Mouse (Mus musculus) cerebellum, adult 2 months (tissue): ENCODE results near the gene Kank1. TPM values are rescaled to one million over a fixed set of nuclear protein-coding genes. Genes with fewer than 3 reads are reported as not detected.
"Not testable (repeated sequence)": the region's sequence is repeated elsewhere in the genome, so short reads cannot be mapped to it uniquely, and the experiment has no call there.

Experiments
- DNase-seq, 2 experiments: peaks; one replicate each; pipeline ENCODE4 v3.0.0; 2021
- H3K27ac ChIP-seq: fragments of 200-500 bp; 2 replicates; pipeline ENCODE4 v1.5.1; 2012; ENCODE audit warnings: low read length, control low read depth, inconsistent platforms; ENCODE audit not compliant: insufficient read depth
- H3K27me3 ChIP-seq: fragments of 200-500 bp; 2 replicates; pipeline ENCODE4 v1.6.1; 2012; ENCODE audit warnings: inconsistent platforms, mild to moderate bottlenecking, low read length, moderate library complexity; ENCODE audit not compliant: control insufficient read depth, insufficient read depth
- H3K4me1 ChIP-seq: fragments of 200-500 bp; 2 replicates; pipeline ENCODE4 v1.6.1; 2011; ENCODE audit warnings: low read length; ENCODE audit not compliant: control insufficient read depth, insufficient read depth
- H3K4me3 ChIP-seq: fragments of 200-500 bp; replicated peaks from 2 replicates; pipeline ENCODE3; 2011; ENCODE audit warnings: mild to moderate bottlenecking, low read depth, low read length, control low read depth; ENCODE audit not compliant: insufficient read depth
- CTCF ChIP-seq: fragments of 200-500 bp; IDR thresholded peaks from 2 replicates; pipeline ENCODE4 v1.5.1; 2011; ENCODE audit warnings: low read depth, mild to moderate bottlenecking, control low read depth, low read length, moderate library complexity, borderline replicate concordance; ENCODE audit not compliant: insufficient read depth
- POLR2A ChIP-seq: fragments of 200-500 bp; IDR thresholded peaks from 2 replicates; pipeline ENCODE4 v1.6.1; 2011; ENCODE audit warnings: low read length, control low read depth, borderline replicate concordance; ENCODE audit not compliant: insufficient read depth
- WGBS: fragments of 180-500 bp; shearing (Covaris S2); methylation state at CpG from one replicate; pipeline ENCODE4 v1.1.7; 2018; 5-methylcytosine and 5-hydroxymethylcytosine counted together
- polyA plus RNA-seq: library from polyadenylated mRNA; depleted of rRNA; stranded (reverse); fragments of >200 nt; gene quantifications from 2 replicates; pipeline ENCODE4 v1.2.3, GENCODE M21; 2012

Kank1 gene
- polyA plus RNA-seq, 1 experiment, result 12.0 TPM

- H3K4me1 ChIP-seq, result no peaks in the 10 kb centered on the region
- TF ChIP-seq POLR2A, result no peak
- TF ChIP-seq CTCF, result no peak
- no peak for DNase-seq
- no peak overlapping the region for H3K4me3 ChIP-seq
- H3K27ac ChIP-seq, result no peak overlapping the region
- 54% methylated on average over 8 of the region's 8 CpGs for WGBS
- H3K27me3 ChIP-seq, result no peaks in the 10 kb centered on the region
Measured at GRCm38 (mm10) chr19:25445842-25446241, 209.1 kb downstream of the Kank1 start.

DNA sequence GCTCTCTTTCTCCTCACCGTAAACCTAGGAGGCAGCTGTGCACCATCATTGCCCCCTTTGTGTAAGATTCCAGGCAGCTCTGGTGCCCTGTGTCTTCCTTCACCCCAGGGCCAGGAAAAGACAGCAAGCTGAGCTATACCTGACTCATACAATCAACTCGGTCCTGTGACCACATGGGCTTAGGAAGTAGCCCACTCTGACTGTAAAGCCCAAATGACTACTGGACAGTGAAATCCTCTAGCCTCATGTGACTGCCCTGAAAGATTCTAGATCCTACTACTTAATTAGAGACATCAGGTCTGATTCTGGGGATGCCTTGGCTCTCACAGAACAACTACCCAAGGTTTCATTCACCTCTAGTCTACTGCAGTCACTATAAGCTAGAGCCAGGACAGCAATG lies 209.9 kb downstream of the Kank1 start:
- WGBS, result 78% methylated on average over 2 of the region's 2 CpGs
- DNase-seq, result no peak
- H3K27me3 ChIP-seq, result no peaks in the 10 kb centered on the region

DNA sequence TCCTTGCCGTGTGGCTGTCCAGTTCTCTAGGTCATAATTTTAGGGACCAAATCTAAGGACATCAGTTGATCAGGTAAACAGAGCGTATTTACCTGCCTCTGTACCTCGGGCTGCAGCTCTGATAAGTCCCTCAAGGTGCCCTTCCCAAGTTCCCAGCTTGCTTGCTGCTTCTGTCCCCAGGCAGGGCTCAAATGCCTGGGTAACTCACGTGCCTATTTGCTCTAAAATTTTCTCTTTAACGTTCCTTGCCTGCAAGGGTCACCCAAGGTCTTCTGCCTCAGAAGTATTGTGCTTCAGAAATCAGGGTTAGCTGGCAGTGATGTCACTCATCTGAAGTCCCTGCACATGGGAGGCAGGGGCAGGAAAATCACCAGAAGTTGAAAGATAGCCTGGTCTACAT lies 210.6 kb downstream of the Kank1 start:
- H3K27ac ChIP-seq, result no peak overlapping the region
- WGBS, result 74% methylated on average over 5 of the region's 5 CpGs
- H3K4me3 ChIP-seq, result no peak overlapping the region
- DNase-seq, result no peak
- TF ChIP-seq POLR2A (no peak), CTCF (no peak)
- H3K4me1 ChIP-seq, result no peaks in the 10 kb centered on the region
- no peaks in the 10 kb centered on the region for H3K27me3 ChIP-seq

More for the DNA sequence above, 209.9 kb downstream of the Kank1 start:
- Histone ChIP-seq H3K4me1 (no peaks in the 10 kb centered on the region), H3K4me3 (no peak overlapping the region), H3K27ac (no peak overlapping the region)
- TF ChIP-seq CTCF (no peak), POLR2A (no peak)

GRCm38 (mm10) chr19:25450869-25451629 lies 214.3 kb downstream of the Kank1 start:
- Histone ChIP-seq H3K27me3 (no peaks in the 10 kb centered on the region), H3K4me1 (no peaks in the 10 kb centered on the region), H3K27ac (no peak overlapping the region), H3K4me3 (no peak overlapping the region)
- TF ChIP-seq POLR2A (no peak), CTCF (peak; percentile 52; the same call in 1 of the 2 replicates)
- 45% methylated on average over 11 of the region's 11 CpGs for WGBS
- DNase-seq, result peak in 1 of 2 experiments; percentile 14

- DNase-seq, result no peak
- Histone ChIP-seq H3K27ac (no peak overlapping the region), H3K27me3 (no peaks in the 10 kb centered on the region), H3K4me1 (no peaks in the 10 kb centered on the region), H3K4me3 (no peak overlapping the region)
- TF ChIP-seq CTCF (no peak), POLR2A (no peak)
- WGBS, result 74% methylated on average over 5 of the region's 5 CpGs
Measured at GRCm38 (mm10) chr19:25453146-25453545, 216.4 kb downstream of the Kank1 start.

- H3K27ac ChIP-seq, result no peak overlapping the region
- no peak for TF ChIP-seq CTCF
- no peak for TF ChIP-seq POLR2A
- WGBS, result 93% methylated on average over 8 of the region's 8 CpGs
Measured at GRCm38 (mm10) chr19:25460760-25461159, 224.0 kb downstream of the Kank1 start.

GRCm38 (mm10) chr19:25461553-25462320 lies 225.0 kb downstream of the Kank1 start:
- TF ChIP-seq CTCF, result no peak
- TF ChIP-seq POLR2A, result no peak
- no peaks in the 10 kb centered on the region; the same call in 1 of the 2 replicates for H3K4me1 ChIP-seq
- H3K4me3 ChIP-seq, result no peak overlapping the region
- no peak overlapping the region for H3K27ac ChIP-seq
- no peaks in the 10 kb centered on the region for H3K27me3 ChIP-seq
- 69% methylated on average over 20 of the region's 20 CpGs for WGBS
- DNase-seq, result no peak

More at GRCm38 (mm10) chr19:25460760-25461159, 224.0 kb downstream of the Kank1 start:
- no peaks in the 10 kb centered on the region for H3K27me3 ChIP-seq
- no peak for DNase-seq
- no peaks in the 10 kb centered on the region; the same call in 1 of the 2 replicates for H3K4me1 ChIP-seq
- no peak overlapping the region for H3K4me3 ChIP-seq

DNA sequence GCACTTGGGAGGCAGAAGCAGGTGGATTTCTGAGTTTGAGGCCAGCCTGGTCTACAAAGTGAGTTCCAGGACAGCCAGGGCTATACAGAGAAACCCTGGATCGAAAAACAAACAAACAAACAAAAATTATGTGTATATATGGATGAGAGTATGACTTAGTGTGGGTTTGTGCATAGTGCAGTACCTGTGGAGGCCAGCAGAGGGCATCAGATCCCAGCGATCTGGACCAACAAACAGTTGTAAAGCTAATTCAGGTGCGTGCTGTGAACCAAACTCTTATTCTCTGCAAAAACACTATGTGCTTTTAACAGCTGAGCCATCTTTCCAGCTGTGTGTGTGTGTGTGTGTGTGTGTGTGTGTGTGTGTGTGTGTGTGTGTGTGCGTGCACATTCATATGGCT lies 239.0 kb downstream of the Kank1 start:
- not testable (repeated sequence) for H3K27me3 ChIP-seq, H3K4me1 ChIP-seq, DNase-seq, H3K27ac ChIP-seq, H3K4me3 ChIP-seq
- 58% methylated on average over 4 of the region's 4 CpGs for WGBS
